Mouse (Mus musculus): Measurements from ENCODE around the gene Trim65.

DNA sequence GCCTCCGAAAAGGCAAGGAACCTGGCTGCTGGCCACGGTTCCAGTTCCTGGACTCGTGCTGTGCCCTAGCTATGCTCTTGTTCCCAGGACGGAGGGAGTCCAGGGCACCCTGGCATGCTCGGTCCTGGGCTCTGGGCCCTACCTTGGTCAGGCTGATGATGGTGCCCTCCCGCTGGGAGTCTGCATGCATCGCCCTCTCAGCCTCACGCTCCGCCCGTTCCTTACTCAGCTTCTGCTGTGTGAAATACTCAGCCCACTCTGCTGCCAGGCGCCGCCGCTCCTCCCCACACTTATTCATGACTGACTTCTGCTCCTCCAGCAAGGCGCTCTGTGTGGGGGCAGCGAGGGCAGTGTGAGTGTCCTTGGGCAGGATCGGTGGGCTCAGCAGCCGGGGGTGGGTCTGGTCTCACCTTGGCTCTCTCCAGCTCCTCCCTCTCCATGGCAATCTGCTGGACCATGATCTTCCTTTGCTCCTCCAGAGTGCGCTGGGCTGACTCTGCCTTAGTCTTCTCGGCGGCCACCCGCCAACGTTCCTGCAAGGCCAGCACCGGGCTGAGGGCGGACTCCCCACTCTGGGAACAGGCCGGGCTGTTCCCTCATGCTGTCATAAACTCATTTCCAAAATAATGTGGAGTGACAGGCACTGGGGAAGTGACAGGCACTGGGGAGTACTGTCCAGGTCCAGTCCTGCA lies 15.5 kb upstream of the Trim65 start:
- no peak for TF ChIP-seq CTCF (IDR thresholded peaks at IDR 0.05; ENCODE audit: insufficient read depth, low read length)
- TF ChIP-seq POLR2A (IDR thresholded peaks at IDR 0.05; ENCODE audit: borderline replicate concordance, extremely low read depth, low read depth, low read length), result no peak

Data from lung, adult 2 months (tissue).